Mouse (Mus musculus) frontal cortex, postnatal 10 days (tissue): ENCODE results near the gene Vmn1r77.
"Not testable (repeated sequence)": the region's sequence is repeated elsewhere in the genome, so short reads cannot be mapped to it uniquely, and the experiment has no call there.

Experiments
- DNase-seq, 2 experiments: peaks; one replicate each; pipeline ENCODE4 v3.0.0; 2022; ENCODE audit warnings: low spot score in 2 of 2, mixed read lengths in 1 of 2

The Vmn1r77 gene

DNA sequence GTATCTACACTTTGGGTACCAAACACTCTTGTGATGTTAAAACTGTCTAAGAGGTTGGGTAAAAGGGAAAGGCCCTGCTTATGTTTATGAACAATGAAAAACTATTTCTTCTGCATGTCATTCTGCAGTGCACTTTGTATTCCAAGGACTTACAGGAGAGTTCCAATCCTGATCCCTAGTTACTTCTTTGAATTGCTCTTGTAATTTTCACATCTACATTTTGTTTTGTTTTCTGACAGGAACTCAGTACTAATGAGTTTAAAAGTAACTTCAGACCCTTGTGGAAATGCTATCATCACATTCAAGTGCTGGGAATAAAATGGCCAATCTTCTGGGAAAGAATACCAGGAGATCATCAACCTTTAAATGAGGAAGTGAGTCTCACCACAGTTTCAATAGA lies at the start of gene Vmn1r77:
Gene Vmn1r77 (plus strand): TSS at position 301 of the 400 bp plus-strand sequence.
- not testable (repeated sequence) for DNase-seq

DNA sequence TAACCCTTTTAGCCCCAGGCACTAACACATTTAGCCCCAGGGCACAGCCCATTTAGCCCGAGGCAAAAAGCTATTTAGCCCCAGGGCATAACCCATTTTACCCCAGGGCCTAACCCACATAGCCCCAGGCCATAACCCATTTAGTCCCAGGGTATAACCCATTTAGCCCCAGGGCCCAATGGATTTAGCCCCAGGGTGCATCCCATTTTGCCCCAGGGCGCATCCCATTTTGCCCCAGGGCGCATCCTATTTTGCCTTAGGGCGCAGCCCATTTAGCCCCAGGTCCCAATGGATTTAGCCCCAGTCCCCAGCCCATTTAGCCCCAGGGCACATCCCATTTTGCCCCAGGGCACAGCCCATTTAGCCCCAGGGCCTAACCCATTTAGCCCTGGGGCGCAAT lies 25.1 kb upstream of the Vmn1r77 start:
- DNase-seq: not testable (repeated sequence)

DNA sequence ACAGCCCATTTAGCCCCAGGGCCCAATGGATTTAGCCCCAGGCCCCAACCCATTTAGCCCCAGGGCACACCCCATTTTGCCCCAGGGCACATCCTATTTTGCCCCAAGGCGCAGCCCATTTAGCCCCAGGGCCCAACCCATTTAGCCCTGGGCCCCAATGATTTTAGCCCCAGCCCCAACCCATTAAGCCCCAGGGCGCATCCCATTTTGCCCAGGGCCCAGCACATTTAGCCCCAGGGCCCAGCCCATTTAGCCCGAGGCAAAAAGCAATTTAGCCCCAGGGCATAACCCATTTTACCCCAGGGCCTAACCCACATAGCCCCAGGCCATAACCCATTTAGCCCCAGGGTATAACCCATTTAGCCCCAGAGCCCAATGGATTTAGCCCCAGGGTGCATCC lies 24.2 kb upstream of the Vmn1r77 start:
- DNase-seq: not testable (repeated sequence)

DNA sequence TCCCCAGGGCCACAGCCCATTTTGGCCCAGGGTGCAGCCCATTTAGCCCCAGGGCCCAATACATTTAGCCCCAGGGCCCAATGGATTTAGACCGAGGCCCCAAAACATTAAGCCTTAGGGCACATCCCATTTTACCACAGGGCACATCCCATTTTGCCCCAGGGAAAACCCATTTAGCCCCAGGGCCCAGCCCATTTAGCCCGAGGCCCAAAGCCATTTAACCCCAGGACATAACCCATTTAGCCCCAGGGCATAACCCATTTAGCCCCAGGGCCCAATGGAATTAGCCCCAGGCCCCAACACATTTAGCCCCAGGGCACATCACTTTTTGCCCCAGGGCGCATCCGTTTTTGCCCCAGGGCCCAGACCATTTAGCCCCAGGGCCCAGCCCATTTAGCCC lies 23.4 kb upstream of the Vmn1r77 start:
- DNase-seq: no peak

DNA sequence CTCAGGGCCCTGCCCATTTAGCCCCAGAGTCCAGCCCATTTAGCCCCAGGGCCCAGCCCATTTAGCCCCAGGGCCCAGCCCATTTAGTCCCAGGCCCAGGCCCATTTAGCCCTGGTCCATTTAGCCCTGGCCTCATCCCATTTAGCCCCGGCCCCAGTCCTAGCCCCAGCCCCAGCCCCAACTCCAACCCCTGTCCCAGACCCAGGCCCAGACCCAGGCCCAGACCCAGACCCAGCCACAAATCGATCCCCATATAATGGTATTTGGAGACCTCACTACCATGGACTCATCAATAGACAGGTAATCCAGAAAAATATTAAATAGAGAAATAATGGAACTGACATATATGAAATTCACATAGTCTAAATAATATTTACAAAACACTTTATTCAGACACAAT lies 18.7 kb upstream of the Vmn1r77 start:
- not testable (repeated sequence) for DNase-seq

DNA sequence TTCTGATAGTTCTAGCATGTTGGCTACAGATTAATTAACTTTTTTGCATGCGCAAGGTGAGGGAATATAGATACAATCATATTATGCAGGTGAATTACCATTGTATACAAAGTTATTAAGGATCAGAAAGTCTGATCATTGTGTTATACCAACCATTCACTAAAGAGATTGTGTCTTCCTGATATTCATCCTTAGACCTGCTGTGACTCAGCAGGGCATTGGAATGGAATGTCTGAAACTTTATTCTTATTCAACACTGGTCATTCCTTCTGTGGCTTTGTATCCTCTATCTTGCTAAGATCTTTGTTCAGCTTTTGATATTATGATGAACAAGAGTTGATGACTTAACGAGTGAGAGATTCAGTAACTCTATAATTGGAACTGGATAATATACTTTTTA lies 4.1 kb downstream of the Vmn1r77 start:
- no peak for DNase-seq
